Mouse (Mus musculus): ENCODE results near the gene Peg10. TPM values are rescaled to one million over a fixed set of nuclear protein-coding genes. Genes with fewer than 3 reads are reported as not detected.

Gene Peg10
- 0.05 and 0.06 TPM in 2 replicates for total RNA-seq (2023)

GRCm38 (mm10) chr6:4746696-4747439 is at the start of gene Peg10, which contains the start of gene Sgce:
Gene Peg10 (plus strand): TSS chr6:4747306.
Gene Sgce (minus strand): TSS chr6:4747207.

Other genes with a start within 250 kb of the Peg10 start
- gene Col1a2, start 242.5 kb upstream of the Peg10 start, total RNA-seq (2023): 68.6 and 84.2 TPM in 2 replicates
- gene Casd1, start 146.5 kb upstream of the Peg10 start, total RNA-seq (2023): 12.9 and 15.8 TPM in 2 replicates
- gene Sgce, start 99 bp upstream of the Peg10 start, total RNA-seq (2023): 0.70 TPM in 1 of 2 replicates, not detected in the other
- gene Ppp1r9a, start 155.6 kb downstream of the Peg10 start, total RNA-seq (2023): 1.9 and 2.4 TPM in 2 replicates

All from neutrophil, adult 65 days (primary cell).